ENCODE assay signal across 9 mouse cellular contexts in the genomic region with DNA sequence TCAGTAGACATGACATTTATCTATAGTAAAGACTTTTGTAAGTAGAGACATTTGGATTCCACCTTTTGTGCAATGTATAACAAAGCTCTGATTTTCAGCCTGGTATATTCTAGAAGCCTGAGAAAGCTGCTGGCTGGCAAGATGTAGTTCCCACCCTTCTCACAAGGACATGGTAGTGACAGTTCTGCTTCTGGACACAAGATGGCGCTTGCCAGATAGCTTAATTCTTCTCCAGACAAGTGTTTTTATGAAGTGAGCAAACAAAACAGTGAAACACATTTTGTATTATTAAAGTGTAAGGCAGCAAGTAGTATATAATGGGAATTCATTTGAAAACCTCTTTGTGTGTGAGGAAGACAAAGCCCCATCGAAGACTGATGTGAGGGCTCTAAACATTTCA. TPM values are rescaled to one million over a fixed set of nuclear protein-coding genes. Genes with fewer than 3 reads are reported as not detected.
DNase-seq lines count a peak whose midpoint lies in the region; ATAC-seq lines count a peak whose summit lies in the region.
"Had no signal": no experiment of that assay in that cellular context is flagged by ENCODE, and none has a peak within 500 bp of the region (broad histone marks: within the 10 kb centered on the region; RNA-seq: fewer than 3 reads in every experiment).

No protein-coding gene starts in this region.

- ATAC-seq in midbrain, embryonic 13.5 days: no peak

- H3K4me1 ChIP-seq in midbrain, embryonic 10.5 days: no peaks in the 10 kb centered on the region
- no peaks in the 10 kb centered on the region for H3K4me1 ChIP-seq in midbrain, embryonic 13.5 days (replicated peaks)

- H3K4me3 ChIP-seq in midbrain, embryonic 10.5 days: no peak overlapping the region
- H3K4me3 ChIP-seq in midbrain, embryonic 13.5 days (replicated peaks): no peak overlapping the region

- no peaks in the 10 kb centered on the region for H3K36me3 ChIP-seq in midbrain, embryonic 10.5 days
- no peaks in the 10 kb centered on the region for H3K36me3 ChIP-seq in midbrain, embryonic 13.5 days

- WGBS in midbrain, embryonic 10.5 days: 34% methylated on average over 2 of the region's 2 CpGs
- WGBS in midbrain, embryonic 13.5 days: 28% methylated on average over 2 of the region's 2 CpGs

- H3K9me3 ChIP-seq in midbrain, embryonic 10.5 days (replicated peaks): no peaks in the 10 kb centered on the region
- no peaks in the 10 kb centered on the region for H3K9me3 ChIP-seq in midbrain, embryonic 13.5 days

- no peak overlapping the region for H3K27ac ChIP-seq in midbrain, embryonic 10.5 days (replicated peaks)
- no peak overlapping the region for H3K27ac ChIP-seq in midbrain, embryonic 13.5 days
- H3K27ac ChIP-seq: macrophage had no signal

- H3K27me3 ChIP-seq in midbrain, embryonic 10.5 days (ENCODE audit: low read depth, poor library complexity, severe bottlenecking): peaks cover 42% of the 10 kb centered on the region
- peaks cover 4% of the 10 kb centered on the region; the same call in 1 of the 2 replicates for H3K27me3 ChIP-seq in midbrain, embryonic 13.5 days

- DNase-seq in adrenal gland, adult (ENCODE audit: inconsistent age in 2 of 2, low spot score in 1 of 2): peak; percentile 20 to 64
- no peak for DNase-seq in adrenal gland, adult 8-10 months
- DNase-seq in midbrain, embryonic 10.5 days (ENCODE audit: low spot score): peak; percentile 19
- DNase-seq in cerebellum, postnatal 10 days: peak; percentile 69 to 70
- DNase-seq in induced T-regulatory cell, adult 2 months (ENCODE audit: low read depth): peak; percentile 2
- DNase-seq in lung, adult 18-20 months: peak; percentile 17 to 26
- DNase-seq in right cerebral cortex, postnatal 10 days (ENCODE audit: low spot score in 2 of 2): peak; percentile 70 to 71

- no peak overlapping the region for H3K4me2 ChIP-seq in midbrain, embryonic 13.5 days (replicated peaks)

- no peak overlapping the region for H3K9ac ChIP-seq in midbrain, embryonic 13.5 days (replicated peaks)

RNA-seq across cellular contexts. Expression of a gene that starts 9.2 kb away (rescaled TPM):
- 1 to 10 TPM; 2.6 to 5.2 (median 3.1) TPM for total RNA-seq in adrenal gland, adult 8-10 months (2022)
- polyA plus RNA-seq in midbrain, embryonic 10.5 days (2016; fragmentation: Nextera tagmentation; extraction: Ambion mirVana): 18.7 and 22.3 TPM in 2 replicates
- 7.5 and 9.3 TPM in 2 replicates for polyA plus RNA-seq in midbrain, embryonic 13.5 days (2015; fragmentation: Nextera tagmentation; extraction: Ambion mirVana)
- polyA plus RNA-seq: macrophage had no signal

RNA-seq across cellular contexts. Expression of a gene that starts 40.0 kb away (rescaled TPM):
- total RNA-seq in adrenal gland, adult 8-10 months (2022): not detected
- 0.11 TPM in 1 of 2 replicates, not detected in the other for polyA plus RNA-seq in midbrain, embryonic 10.5 days (2016; fragmentation: Nextera tagmentation; extraction: Ambion mirVana)
- polyA plus RNA-seq in midbrain, embryonic 13.5 days (2015; fragmentation: Nextera tagmentation; extraction: Ambion mirVana): not detected in 2 replicates
- polyA plus RNA-seq: macrophage had no signal
